Mouse (Mus musculus): ENCODE measurements around the gene Tpcn1.
"Not testable (repeated sequence)": the region's sequence is repeated elsewhere in the genome, so short reads cannot be mapped to it uniquely, and the experiment has no call there.

Gene Tpcn1

DNA sequence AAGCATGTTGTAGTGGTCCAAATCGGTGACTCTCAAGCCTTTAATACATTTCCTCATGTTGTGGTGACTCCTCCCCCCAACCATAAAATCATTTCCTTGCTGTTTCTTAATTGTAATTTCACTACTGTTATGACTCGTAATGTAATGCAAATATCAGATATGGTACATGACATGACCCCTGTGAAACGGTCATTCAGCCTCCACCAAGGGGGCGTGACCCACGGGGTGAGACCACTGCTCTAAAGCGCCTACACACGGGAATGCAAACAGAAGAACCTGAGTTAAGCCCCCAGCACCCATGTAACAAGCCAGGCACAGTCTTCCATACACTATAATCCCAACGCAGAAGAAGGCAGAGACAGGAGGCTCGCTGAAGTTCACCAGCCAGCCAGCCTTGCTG, 82.7 kb downstream of the Tpcn1 start:
- no peak for DNase-seq

DNA sequence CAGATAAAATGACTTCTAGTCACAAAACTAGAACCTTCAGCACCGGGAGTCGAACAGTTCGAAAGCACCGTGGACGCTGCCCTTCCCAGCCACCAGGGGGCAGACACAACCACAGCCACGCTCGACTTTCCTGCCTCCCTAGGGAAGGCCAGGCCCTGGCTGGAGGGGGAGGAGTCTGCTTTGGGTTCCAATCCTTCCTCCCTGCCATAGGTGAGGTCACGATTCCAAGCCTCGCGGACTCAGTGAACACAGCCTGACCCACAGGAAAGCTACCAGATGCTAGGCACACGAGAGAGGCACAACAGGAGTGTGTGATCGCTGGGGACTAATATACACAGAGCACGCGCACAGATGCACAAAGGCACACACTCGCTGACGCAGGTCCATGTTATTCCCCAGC, 83.1 kb downstream of the Tpcn1 start:
- peak; percentile 79 for DNase-seq

DNA sequence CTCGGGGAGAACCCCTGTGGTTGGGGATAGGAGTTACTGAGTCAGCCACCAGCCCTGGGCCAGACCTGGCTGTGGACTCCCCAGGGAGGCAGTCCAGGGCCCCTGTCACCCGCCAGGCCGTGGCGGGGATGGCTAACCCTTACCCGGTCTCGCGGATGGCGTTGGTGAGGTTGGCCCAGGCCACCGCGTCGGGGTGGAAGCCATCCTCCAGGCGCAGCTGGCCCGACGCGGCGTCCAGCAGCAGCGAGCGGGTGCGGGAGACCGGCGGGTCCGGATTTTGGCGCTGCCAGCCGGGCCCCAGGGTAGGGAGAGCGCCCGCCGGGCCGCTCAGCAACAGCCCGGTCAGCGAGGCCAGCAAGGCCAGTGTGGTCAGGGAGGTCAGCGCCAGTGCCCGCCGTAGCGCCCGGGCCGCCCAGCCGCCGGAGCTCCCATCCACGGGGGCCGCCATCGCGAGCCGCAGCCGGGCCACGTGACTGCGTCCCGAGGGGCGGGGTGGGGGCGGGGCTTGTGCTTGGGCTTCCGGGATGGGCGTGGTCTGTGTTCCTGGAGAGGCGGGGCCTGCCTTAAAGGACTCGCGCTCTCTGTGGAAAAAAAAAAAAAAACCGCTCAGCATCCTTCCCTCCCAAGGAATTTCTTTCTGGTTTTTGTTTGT, 85.2 kb downstream of the Tpcn1 start, which contains the start of gene Plbd2:
Gene Plbd2 (minus strand): TSS at position 482 of the 652 bp plus-strand sequence.
- DNase-seq = peak; percentile 61

DNA sequence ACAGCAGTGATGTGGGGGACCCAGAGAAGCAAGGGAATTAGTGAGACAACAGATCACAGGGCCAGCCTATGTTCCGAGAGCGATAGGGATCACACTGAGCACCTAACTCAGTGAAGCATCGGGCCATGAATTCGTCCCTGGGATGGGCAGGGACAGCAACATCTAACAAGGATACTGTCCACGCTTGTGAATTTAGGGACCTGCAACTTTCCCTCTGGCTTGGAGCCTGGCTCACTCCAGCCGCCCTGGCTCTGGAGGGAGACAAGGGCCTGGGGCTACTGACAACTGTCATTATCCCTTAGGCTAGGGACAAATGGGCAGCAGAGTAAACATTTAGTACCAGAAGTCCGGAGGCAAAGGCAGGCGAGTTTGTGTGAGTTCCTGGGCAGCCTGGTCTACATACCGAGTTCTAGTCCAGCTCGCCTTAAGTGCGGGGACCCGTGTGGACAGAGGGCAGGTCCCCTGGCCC, 85.8 kb downstream of the Tpcn1 start:
- peak; percentile 33 for DNase-seq

DNA sequence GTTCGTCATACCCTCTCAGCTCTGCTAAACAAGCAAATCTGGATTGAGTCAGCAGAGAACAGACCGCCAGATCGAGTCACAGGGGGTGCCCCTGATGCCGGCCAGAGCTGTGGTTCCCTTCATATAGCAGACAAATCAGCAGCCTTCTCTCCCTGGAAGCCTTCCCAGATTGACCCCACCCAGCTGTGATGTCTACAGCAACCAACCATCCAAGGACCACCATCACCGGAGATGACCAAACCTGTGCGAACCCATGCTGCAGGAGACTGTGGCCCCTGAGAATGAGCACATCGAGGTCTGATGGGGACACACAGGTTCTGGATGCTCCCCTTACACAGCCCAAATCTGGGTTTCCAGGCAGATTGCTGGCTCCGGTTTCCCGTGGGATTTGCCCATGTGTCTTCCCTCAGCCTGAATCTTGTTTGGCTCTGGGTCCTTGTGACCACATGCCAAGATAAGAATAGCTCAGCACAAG, 86.3 kb downstream of the Tpcn1 start:
- no peak for DNase-seq

DNA sequence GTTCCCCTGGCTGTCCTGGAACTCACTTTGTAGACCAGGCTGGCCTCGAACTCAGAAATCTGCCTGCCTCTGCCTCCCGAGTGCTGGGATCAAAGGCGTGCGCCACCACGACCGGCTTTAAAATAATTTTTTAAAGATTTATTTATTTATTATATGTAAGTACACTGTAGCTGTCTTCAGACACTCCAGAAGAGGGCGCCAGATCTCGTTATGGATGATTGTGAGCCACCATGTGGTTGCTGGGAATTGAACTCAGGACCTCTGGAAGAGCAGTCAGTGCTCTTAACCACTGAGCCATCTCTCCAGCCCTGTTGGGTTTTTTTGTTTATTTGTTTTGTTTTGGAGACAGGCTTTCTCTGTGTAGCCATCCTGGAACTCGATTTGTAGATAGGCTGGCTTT, 87.9 kb downstream of the Tpcn1 start:
- DNase-seq = not testable (repeated sequence)

DNA sequence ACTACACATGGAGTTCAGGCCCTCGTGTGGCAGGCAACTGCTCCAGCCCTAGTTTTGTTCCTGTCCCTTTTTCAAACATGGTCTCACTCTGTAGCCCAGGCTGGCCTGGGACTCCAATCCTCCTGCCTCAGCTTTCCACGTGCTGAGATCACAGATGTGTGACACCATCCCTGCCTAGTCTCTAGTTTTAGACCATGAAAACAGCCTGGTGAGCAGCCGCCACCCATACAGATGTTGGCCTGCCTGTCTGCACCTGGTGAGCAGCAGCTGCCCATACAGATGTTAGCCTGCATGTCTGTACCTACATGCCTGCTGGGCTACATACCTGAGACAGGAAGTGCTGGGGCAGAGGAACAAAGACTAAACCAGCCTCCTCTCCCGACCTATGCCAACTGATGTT, 89.3 kb downstream of the Tpcn1 start:
- no peak for DNase-seq

DNA sequence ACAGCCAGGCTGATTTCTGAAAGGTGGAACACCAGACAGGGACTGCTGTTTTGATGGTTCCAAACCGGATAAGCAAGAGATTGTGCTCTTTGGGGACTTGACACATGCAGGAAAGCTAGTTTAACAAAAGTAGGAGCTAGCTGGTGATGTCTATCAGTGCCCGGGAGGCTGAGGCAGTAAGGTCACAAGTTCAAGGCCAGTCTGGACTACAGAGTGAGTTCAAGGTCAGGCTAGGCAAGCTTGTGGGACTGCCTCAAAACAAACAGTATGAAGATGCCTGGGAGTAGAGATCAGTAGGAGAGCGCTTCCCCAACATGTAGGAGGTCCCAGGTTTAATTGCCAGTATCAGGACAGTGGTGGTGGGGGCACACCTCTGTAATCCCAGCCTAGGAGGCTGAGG, 91.4 kb downstream of the Tpcn1 start:
- DNase-seq = no peak

DNA sequence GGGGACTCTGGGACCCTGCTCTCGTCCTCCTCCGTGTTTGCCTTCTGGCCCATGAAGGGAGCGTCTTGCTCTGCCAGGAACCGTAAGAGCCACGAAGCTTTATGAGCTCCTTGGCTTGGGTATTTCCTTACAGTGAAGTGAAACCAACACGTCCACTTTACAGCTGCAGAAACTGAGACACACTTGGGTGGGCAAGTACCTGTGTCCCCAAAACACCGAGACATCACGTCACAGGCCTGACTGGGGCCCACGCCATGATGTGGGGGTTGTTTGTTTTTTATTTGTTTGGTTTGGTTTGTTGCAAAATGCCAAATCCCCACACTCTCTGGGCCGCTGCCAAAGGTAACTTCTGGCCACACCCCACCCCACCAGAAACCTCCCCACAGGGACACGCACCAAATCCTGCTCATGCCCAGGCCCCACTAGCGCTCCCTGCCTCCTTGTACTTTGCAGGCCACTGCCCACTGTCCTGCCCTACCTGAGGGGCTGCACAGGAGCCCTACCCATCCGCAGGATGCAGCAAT, 92.7 kb downstream of the Tpcn1 start:
- no peak for DNase-seq

DNA sequence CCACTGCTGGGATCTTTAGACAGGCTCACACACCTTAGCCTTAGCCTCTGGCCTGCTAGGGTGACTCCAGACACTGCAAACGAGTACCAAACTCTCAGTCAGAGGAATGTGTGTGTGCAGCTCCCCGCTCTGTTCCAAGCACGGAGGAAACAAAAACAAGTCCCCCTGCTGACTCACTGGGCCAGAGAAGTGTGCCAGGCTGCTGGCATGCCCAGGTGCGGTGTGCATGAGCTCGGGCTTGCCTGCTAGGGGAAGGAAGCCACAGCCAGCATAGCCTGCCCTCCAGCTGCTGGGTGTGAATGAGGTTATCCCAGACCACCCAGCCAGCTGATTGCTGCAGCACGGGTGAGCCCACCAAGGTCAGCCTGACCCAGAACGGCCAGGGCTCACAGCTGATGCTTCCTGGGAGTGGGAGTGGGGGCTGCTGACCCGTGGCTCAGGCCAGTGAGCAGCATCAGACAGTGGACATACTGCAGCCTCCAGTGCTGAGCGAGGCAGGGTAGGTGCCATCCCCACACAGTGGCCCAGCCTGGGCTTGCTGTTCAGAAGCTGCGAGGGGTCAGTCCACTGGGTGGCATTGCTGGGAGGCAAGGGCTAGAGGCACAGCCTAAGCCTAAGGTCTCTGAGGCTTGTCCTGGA, 93.3 kb downstream of the Tpcn1 start:
- DNase-seq = peak; percentile 42

DNA sequence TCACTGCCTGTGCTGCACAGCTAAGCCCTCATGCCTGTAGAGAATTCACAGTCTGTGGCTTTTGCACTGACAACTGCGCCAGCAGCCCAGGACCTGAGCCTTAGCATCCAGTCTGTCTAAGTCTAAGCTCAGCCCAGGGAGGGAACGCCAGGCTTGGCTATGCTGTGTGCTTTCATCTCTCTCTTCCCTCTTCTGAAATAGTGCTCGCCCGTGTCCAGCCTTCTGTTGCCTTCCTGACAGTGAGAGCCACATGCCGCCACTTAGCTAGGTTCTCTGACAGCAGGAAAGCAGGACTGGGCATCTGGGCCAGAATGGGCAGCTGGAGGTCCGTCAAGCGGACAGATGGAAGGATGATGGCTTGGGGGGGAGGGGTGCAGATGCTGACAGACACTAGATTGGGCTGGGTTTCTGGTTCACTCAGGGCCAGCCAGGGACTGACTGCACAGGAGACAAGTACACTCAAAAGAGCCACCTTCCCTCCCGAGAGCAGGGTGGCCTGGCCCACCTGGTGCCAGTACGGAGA, 94.5 kb downstream of the Tpcn1 start:
- no peak for DNase-seq

DNA sequence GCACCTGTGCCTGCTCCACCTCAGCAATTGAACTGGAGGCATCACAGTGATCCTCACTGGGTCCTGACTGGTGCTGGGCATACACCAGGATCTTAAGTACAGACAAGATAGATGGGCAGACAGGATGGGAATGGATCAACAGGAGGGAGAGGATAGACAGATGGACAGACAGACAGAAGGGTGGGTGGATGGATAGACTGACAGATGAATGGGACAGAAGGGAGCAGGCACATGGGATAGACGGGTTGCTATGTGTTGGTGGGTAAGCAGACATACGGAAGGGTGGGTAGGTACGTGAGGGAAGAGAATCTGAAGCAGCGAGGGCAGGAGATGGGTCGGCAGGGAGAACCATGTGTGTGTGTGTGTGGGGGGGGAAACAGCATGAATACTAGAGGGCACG, 95.0 kb downstream of the Tpcn1 start:
- DNase-seq = no peak

DNA sequence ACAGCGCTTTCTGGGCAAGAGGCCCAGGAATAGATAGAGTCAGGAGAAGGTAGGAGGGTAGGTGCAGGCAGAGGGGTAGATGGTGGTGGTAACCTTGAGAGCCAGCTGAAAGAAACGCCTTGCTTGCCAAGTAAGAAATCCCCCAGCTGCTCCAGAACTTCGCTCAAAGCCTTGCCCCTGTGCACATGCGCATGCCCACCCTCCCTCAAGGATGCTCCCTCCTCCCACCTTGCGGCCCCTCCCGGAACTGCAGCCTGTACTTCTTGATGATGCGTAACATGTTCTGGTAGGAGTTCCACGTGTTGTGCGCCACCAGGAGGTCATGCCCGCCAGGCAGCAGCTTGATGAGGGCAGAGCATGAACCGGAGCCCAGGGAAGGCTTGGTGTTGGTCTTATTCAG, 96.0 kb downstream of the Tpcn1 start:
- DNase-seq = peak; percentile 45

DNA sequence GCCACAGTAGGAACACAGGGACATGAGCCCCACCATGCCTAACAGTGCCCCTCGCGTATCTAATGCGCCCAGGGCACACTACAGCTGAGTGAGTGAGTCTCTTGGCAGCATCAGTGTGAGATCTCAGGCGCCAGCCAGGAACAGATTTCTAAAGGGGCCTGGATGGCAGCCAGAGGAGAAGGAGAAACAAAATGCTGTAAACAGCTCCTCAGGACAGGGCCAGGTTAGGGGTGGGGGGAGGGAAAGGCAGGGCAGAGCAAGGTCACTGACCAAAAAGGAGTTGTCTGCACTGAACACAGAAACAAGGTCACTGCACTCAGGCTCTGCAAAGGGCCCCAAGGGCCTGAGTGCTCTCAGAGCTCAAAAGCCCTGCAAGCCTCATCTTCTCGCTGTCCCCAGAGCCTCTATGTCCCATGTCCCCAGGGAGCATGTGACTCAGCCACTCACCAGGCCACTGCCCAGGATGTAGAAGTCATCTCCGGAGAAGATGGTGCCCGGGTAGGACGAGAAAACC, 97.7 kb downstream of the Tpcn1 start:
- DNase-seq = peak; percentile 78

DNA sequence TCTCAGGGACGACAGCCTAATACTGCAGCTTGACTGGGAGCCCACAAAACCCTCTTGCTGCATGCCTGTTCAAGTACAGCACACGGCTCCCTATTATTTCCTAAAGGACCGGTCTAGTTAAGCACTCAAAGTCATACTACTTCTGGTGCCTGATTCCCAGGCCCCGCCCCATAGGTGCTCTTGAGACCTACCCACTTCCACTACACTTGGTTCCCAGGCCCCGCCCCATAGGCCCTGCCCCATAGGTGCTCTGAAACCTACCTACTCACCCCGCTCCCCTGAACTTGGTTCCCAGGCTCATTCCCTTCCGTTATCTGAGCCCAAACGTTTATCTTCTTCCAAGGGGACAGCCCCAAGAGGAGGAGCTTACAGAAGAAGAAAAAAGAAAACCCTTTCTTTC, 100.6 kb downstream of the Tpcn1 start:
- DNase-seq = no peak

Data from kidney, adult 11 months (tissue).